Mouse (Mus musculus) myocyte (in vitro differentiated cells): Measurements from ENCODE around the gene Cela3b.

Experiments
- CEBPB ChIP-seq: IDR thresholded peaks from 2 replicates; pipeline ENCODE4 v1.6.1; 2011; ENCODE audit warnings: mild to moderate bottlenecking, moderate library complexity; ENCODE audit not compliant: poor library complexity, insufficient read depth, severe bottlenecking
- E2F4 ChIP-seq: IDR thresholded peaks from one replicate; pipeline ENCODE4 v1.6.1; 2011; ENCODE audit warnings: mild to moderate bottlenecking, control low read depth, moderate library complexity; ENCODE audit not compliant: insufficient read depth
- MYOD1 ChIP-seq, 3 experiments: IDR thresholded peaks; one replicate each; pipeline ENCODE4 v1.6.1; 2011; ENCODE audit warnings: control low read depth in 2 of 3, low read depth in 2 of 3, mild to moderate bottlenecking in 2 of 3, moderate library complexity in 1 of 3; ENCODE audit not compliant: insufficient read length in 2 of 3, control insufficient read depth in 1 of 3
- POLR2A ChIP-seq: IDR thresholded peaks from one replicate; pipeline ENCODE4 v1.6.1; 2011; ENCODE audit warnings: low read depth, mild to moderate bottlenecking, control low read depth, moderate library complexity; ENCODE audit not compliant: insufficient read length
- POLR2AphosphoS2 ChIP-seq: IDR thresholded peaks from one replicate; pipeline ENCODE4 v1.6.1; 2011; ENCODE audit warnings: low read depth, control low read depth; ENCODE audit not compliant: insufficient read length
- TCF12 ChIP-seq: IDR thresholded peaks from one replicate; pipeline ENCODE4 v1.6.1; 2011; ENCODE audit warnings: mild to moderate bottlenecking, control low read depth; ENCODE audit not compliant: poor library complexity, insufficient read depth, severe bottlenecking

DNA sequence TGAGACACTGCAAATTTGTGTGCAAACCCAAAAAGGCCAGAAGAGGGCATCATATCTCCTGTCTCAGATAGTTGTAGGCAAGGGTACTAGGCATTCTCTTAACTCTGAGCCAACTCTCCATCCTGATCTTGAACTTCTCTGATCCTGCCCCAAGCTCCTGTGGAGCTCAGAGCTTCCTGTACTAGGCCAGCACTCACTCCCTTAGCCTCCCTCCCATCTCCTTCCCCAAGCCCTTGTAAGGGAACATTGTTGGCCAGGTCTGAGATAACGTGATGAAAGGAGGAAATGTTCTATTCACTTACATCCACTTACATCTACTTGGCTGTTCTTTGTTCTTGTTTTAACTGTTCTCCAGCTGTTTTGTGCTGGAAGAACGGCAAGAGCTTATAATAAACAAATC is 53.6 kb downstream of the Cela3b start:
- no peak for TF ChIP-seq POLR2AphosphoS2
- TF ChIP-seq POLR2A: no peak
- no peak for TF ChIP-seq CEBPB
- no peak for TF ChIP-seq E2F4
- TF ChIP-seq TCF12: no peak
- TF ChIP-seq MYOD1 (IDR thresholded peaks at IDR 0.05; ENCODE audit: control insufficient read depth in 1 of 3, insufficient read length in 2 of 3, low read depth in 2 of 3): no peak
